Mouse (Mus musculus) lung, embryonic 15.5 days (tissue): ENCODE measurements around the gene Tmem150b. TPM values are rescaled to one million over a fixed set of nuclear protein-coding genes. Genes with fewer than 3 reads are reported as not detected.

ENCODE experiments used
- ATAC-seq: fragments of 200-750 bp; cut with Nextera tagmentation; 2 replicates; pipeline ENCODE4 v1.8.0; 2017; ENCODE audit warnings: moderate number of reproducible peaks, borderline replicate concordance; ENCODE audit not compliant: low FRiP score, low TSS enrichment; ENCODE audit errors: extremely low read depth
- H3K27ac ChIP-seq: fragments of 300-500 bp; sonication (generic); 2 replicates; pipeline ENCODE4 v1.5.1; 2015; ENCODE audit warnings: moderate library complexity, mild to moderate bottlenecking, inconsistent platforms
- H3K27me3 ChIP-seq: fragments of 300-500 bp; sonication (generic); 2 replicates; pipeline ENCODE4 v1.6.1; 2015; ENCODE audit warnings: inconsistent platforms
- H3K36me3 ChIP-seq: fragments of 300-500 bp; sonication (generic); 2 replicates; pipeline ENCODE4 v1.6.1; 2015; ENCODE audit warnings: inconsistent platforms
- H3K4me1 ChIP-seq: fragments of 300-500 bp; sonication (generic); 2 replicates; pipeline ENCODE4 v1.6.1; 2015; ENCODE audit warnings: inconsistent platforms
- H3K4me2 ChIP-seq: fragments of 300-500 bp; sonication (generic); 2 replicates; pipeline ENCODE4 v1.6.1; 2015; ENCODE audit warnings: inconsistent platforms, mild to moderate bottlenecking, moderate library complexity
- H3K4me3 ChIP-seq: fragments of 300-500 bp; sonication (generic); 2 replicates; pipeline ENCODE4 v1.5.1; 2015; ENCODE audit warnings: mild to moderate bottlenecking, inconsistent platforms
- H3K9ac ChIP-seq: fragments of 300-500 bp; sonication (generic); 2 replicates; pipeline ENCODE4 v1.6.1; 2015; ENCODE audit warnings: inconsistent platforms
- H3K9me3 ChIP-seq: fragments of 300-500 bp; sonication (generic); 2 replicates; pipeline ENCODE4 v1.6.1; 2016; ENCODE audit warnings: inconsistent platforms
- WGBS: fragments of 180-500 bp; shearing (Covaris S2); methylation state at CpG from one replicate; pipeline ENCODE4 v1.1.7; 2015; 5-methylcytosine and 5-hydroxymethylcytosine counted together
- polyA plus RNA-seq: library from polyadenylated mRNA; unstranded; fragments of >200 nt; fragmentation: Nextera tagmentation; extraction: Ambion mirVana; gene quantifications from 2 replicates; pipeline ENCODE4 v1.2.1, GENCODE M21; 2015

Gene Tmem150b
- polyA plus RNA-seq, 1 experiment from 2014 or later, result 0.07 TPM

GRCm38 (mm10) chr7:4683307-4683706 is 41.7 kb downstream of the Tmem150b start:
- no peaks in the 10 kb centered on the region for H3K9me3 ChIP-seq
- H3K27me3 ChIP-seq, result no peaks in the 10 kb centered on the region
- 88% methylated on average over 5 of the region's 5 CpGs for WGBS
- H3K36me3 ChIP-seq, result peaks cover 22% of the 10 kb centered on the region
- no peak for ATAC-seq
- no peak overlapping the region for H3K9ac ChIP-seq
- no peak overlapping the region; the same call in 1 of the 2 replicates for H3K4me2 ChIP-seq
- no peak overlapping the region for H3K27ac ChIP-seq
- peaks cover 7% of the 10 kb centered on the region for H3K4me1 ChIP-seq
- no peak overlapping the region for H3K4me3 ChIP-seq

DNA sequence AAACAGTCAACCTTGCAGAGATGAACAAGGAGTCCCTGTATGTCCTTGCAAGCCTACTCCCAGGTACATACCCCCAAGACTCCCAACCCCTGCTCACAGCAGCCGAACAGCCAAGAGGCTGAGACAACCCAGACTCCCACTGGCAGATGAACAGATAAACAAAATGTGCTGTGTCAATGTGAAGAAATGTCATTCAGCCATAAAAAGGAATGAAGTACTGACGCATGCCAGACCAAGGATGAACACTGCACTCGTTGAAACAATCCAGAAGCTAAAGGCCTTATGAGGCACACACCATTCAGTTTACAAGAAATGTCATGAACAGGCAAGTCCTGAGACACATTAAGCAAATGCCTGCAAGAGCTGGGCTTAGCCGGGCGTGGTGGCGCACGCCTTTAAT is 49.8 kb downstream of the Tmem150b start:
- Histone ChIP-seq H3K4me3 (no peak overlapping the region), H3K27ac (no peak overlapping the region), H3K4me1 (peaks cover 6% of the 10 kb centered on the region; the same call in 1 of the 2 replicates), H3K4me2 (no peak overlapping the region), H3K36me3 (peaks cover 25% of the 10 kb centered on the region), H3K9ac (no peak overlapping the region), H3K27me3 (no peaks in the 10 kb centered on the region), H3K9me3 (no peaks in the 10 kb centered on the region)
- no peak for ATAC-seq
- 89% methylated on average over 7 of the region's 7 CpGs for WGBS

- Histone ChIP-seq H3K4me2 (no peak overlapping the region), H3K36me3 (peaks cover 20% of the 10 kb centered on the region), H3K9me3 (no peaks in the 10 kb centered on the region), H3K27ac (no peak overlapping the region), H3K27me3 (no peaks in the 10 kb centered on the region), H3K4me1 (peaks cover 6% of the 10 kb centered on the region; the same call in 1 of the 2 replicates), H3K9ac (no peak overlapping the region), H3K4me3 (no peak overlapping the region)
- ATAC-seq, result no peak
- 87% methylated on average over 12 of the region's 12 CpGs for WGBS
Observed at GRCm38 (mm10) chr7:4674114-4674731, 50.8 kb downstream of the Tmem150b start.

DNA sequence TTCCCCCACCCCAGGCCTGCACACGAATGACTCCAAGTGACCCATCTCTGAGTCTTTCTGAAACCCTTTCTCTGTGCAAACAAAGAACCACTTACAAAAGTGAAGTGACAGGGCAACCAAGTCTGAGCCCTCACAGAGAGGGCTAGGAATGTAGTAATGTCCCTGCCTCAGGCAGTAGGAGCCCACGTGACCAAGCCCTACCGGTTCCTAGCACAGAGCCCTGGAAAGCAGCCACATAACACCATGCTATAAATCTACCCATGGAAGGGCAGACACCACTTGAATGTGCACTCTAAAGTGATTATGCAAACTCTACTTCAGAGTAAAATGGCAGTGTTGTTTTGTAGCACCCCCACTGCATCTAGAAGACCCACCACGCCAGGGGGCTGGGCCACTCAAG is 53.1 kb downstream of the Tmem150b start:
- Histone ChIP-seq H3K4me2 (no peak overlapping the region), H3K4me1 (peaks cover 6% of the 10 kb centered on the region; the same call in 1 of the 2 replicates), H3K27me3 (no peaks in the 10 kb centered on the region), H3K9me3 (no peaks in the 10 kb centered on the region), H3K9ac (no peak overlapping the region), H3K27ac (peak overlapping the region; percentile 64), H3K4me3 (no peak overlapping the region), H3K36me3 (peaks cover 30% of the 10 kb centered on the region)
- ATAC-seq, result peak; percentile 88
- WGBS, result 53% methylated on average over 4 of the region's 4 CpGs

- Histone ChIP-seq H3K4me2 (no peak overlapping the region), H3K9me3 (no peaks in the 10 kb centered on the region), H3K9ac (no peak overlapping the region), H3K4me1 (peaks cover 6% of the 10 kb centered on the region; the same call in 1 of the 2 replicates), H3K27me3 (no peaks in the 10 kb centered on the region), H3K36me3 (peaks cover 34% of the 10 kb centered on the region), H3K27ac (no peak overlapping the region), H3K4me3 (no peak overlapping the region)
- ATAC-seq, result no peak
- WGBS, result 88% methylated on average over 8 of the region's 8 CpGs
Observed at GRCm38 (mm10) chr7:4670655-4671255, 54.3 kb downstream of the Tmem150b start.

DNA sequence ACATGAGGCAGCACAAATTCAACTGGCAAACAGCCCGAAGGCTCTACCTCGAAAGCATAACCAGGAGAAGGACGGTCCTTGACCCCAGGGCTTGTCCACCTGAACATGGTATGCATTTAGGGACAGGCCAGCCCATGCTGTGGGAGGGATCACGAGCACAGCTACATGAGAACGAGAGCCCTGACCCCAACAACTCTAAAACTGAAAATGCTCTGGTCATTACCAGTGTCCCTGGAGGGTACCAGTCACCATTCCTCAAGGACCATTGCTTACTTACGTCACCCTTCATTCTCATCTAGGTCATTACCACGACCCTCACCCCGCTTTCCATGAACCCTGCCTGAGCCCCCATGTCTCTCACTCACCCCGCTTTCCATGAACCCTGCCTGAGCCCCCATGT is 55.9 kb downstream of the Tmem150b start:
- H3K4me3 ChIP-seq, result no peak overlapping the region
- H3K36me3 ChIP-seq, result peaks cover 33% of the 10 kb centered on the region
- H3K27ac ChIP-seq, result no peak overlapping the region
- H3K9ac ChIP-seq, result no peak overlapping the region
- no peaks in the 10 kb centered on the region for H3K9me3 ChIP-seq
- no peak overlapping the region for H3K4me2 ChIP-seq
- H3K4me1 ChIP-seq, result peaks cover 6% of the 10 kb centered on the region; the same call in 1 of the 2 replicates
- WGBS, result 96% methylated on average over 9 of the region's 9 CpGs
- no peak for ATAC-seq
- no peaks in the 10 kb centered on the region for H3K27me3 ChIP-seq

- no peak overlapping the region for H3K27ac ChIP-seq
- WGBS, result 91% methylated on average over 8 of the region's 8 CpGs
- no peak overlapping the region for H3K4me3 ChIP-seq
- H3K9me3 ChIP-seq, result no peaks in the 10 kb centered on the region
- H3K9ac ChIP-seq, result no peak overlapping the region
- peaks cover 6% of the 10 kb centered on the region; the same call in 1 of the 2 replicates for H3K4me1 ChIP-seq
- H3K27me3 ChIP-seq, result no peaks in the 10 kb centered on the region
- ATAC-seq, result no peak
- H3K36me3 ChIP-seq, result peaks cover 38% of the 10 kb centered on the region
- H3K4me2 ChIP-seq, result no peak overlapping the region
Observed at GRCm38 (mm10) chr7:4668506-4668905, 56.5 kb downstream of the Tmem150b start.

GRCm38 (mm10) chr7:4666871-4667270 is 58.2 kb downstream of the Tmem150b start:
- WGBS, result 97% methylated on average over 5 of the region's 5 CpGs
- Histone ChIP-seq H3K27ac (no peak overlapping the region), H3K36me3 (peaks cover 42% of the 10 kb centered on the region), H3K4me3 (no peak overlapping the region), H3K4me1 (peaks cover 6% of the 10 kb centered on the region; the same call in 1 of the 2 replicates), H3K27me3 (no peaks in the 10 kb centered on the region), H3K4me2 (no peak overlapping the region), H3K9ac (no peak overlapping the region), H3K9me3 (no peaks in the 10 kb centered on the region)
- ATAC-seq, result no peak

DNA sequence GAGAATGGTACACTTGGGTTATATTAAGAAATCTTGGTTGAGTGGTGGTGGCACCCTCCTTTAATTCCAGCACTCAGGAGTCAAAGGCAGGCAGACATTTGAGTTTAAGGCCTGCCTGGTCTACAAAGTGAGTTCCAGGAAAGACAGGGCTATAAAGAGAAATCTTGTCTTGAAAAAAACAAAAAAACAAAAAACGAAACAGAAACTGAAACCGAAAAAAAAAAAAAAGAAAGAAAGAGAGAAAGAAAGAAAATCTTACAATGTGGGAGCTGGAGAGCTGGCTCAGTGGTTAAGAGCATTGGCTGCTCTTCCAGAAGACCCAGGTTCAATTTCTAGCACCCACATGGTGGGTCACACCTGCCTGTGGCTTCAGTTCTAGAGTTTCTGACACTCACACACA is 61.3 kb downstream of the Tmem150b start:
- H3K4me2 ChIP-seq, result no peak overlapping the region
- no peak for ATAC-seq
- no peaks in the 10 kb centered on the region for H3K27me3 ChIP-seq
- no peak overlapping the region for H3K9ac ChIP-seq
- H3K27ac ChIP-seq, result no peak overlapping the region
- no peak overlapping the region for H3K4me3 ChIP-seq
- WGBS, result 81% methylated on average over 2 of the region's 2 CpGs
- peaks cover 31% of the 10 kb centered on the region for H3K36me3 ChIP-seq
- H3K9me3 ChIP-seq, result no peaks in the 10 kb centered on the region
- H3K4me1 ChIP-seq, result peaks cover 12% of the 10 kb centered on the region

GRCm38 (mm10) chr7:4663179-4663578 is 61.9 kb downstream of the Tmem150b start:
- H3K27me3 ChIP-seq, result no peaks in the 10 kb centered on the region
- H3K27ac ChIP-seq, result no peak overlapping the region
- no peak for ATAC-seq
- H3K9me3 ChIP-seq, result no peaks in the 10 kb centered on the region
- 67% methylated on average over 8 of the region's 8 CpGs for WGBS
- no peak overlapping the region for H3K4me3 ChIP-seq
- peaks cover 12% of the 10 kb centered on the region for H3K4me1 ChIP-seq
- no peak overlapping the region for H3K9ac ChIP-seq
- no peak overlapping the region for H3K4me2 ChIP-seq
- H3K36me3 ChIP-seq, result peaks cover 26% of the 10 kb centered on the region

GRCm38 (mm10) chr7:4659911-4660443 is 65.1 kb downstream of the Tmem150b start:
- H3K36me3 ChIP-seq, result peaks cover 13% of the 10 kb centered on the region
- peak overlapping the region; percentile 86 for H3K4me2 ChIP-seq
- 54% methylated on average over 3 of the region's 3 CpGs for WGBS
- H3K4me1 ChIP-seq, result peaks cover 41% of the 10 kb centered on the region
- H3K27ac ChIP-seq, result peak overlapping the region; percentile 93
- no peaks in the 10 kb centered on the region for H3K27me3 ChIP-seq
- no peak for ATAC-seq
- no peaks in the 10 kb centered on the region for H3K9me3 ChIP-seq
- H3K4me3 ChIP-seq, result peak overlapping the region; percentile 96
- H3K9ac ChIP-seq, result peak overlapping the region; percentile 58

GRCm38 (mm10) chr7:4658912-4659551 is 66.0 kb downstream of the Tmem150b start, which contains the start of gene Ppp6r1:
TSS of gene Ppp6r1 (minus strand) at chr7:4659019.
- under 1% methylated on average over 54 of the region's 54 CpGs for WGBS
- ATAC-seq, result peak; percentile 96

More at GRCm38 (mm10) chr7:4658912-4659551, 66.0 kb downstream of the Tmem150b start, which contains the start of gene Ppp6r1:
- Histone ChIP-seq H3K4me2 (peak within 1 kb of the TSS; percentile 86), H3K27me3 (no peaks in the 10 kb centered on the region), H3K4me1 (peaks cover 47% of the 10 kb centered on the region), H3K27ac (peak within 1 kb of the TSS; percentile 93), H3K36me3 (peaks cover 9% of the 10 kb centered on the region; the same call in 1 of the 2 replicates), H3K9ac (peak within 1 kb of the TSS; percentile 98), H3K9me3 (no peaks in the 10 kb centered on the region), H3K4me3 (peak within 1 kb of the TSS; percentile 96)
